Mouse (Mus musculus): Measurements from ENCODE around the gene Tfpi.

DNA sequence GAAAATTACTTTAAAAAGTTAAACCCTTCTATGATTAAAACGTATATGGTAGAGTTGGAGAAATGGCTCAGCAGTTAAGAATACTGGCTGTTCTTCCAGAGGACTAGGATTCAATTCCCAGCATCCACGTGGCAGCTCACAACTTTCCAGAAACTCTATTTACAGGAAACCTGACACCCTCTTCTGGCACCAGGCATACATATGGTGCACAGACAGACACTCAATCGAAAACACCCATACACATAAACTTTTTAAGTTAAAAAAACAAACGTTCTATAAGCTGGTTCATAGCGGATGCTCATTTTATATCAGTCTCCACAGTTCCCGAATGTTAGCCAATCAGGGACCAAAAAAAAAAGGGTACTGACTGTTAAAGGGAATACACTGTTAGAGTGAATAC is 49.2 kb upstream of the Tfpi start:
- TF ChIP-seq POLR2A (IDR thresholded peaks at IDR 0.05; ENCODE audit: borderline replicate concordance, control insufficient read depth, low read depth, low read length): no peak
- no peak for TF ChIP-seq CTCF (IDR thresholded peaks at IDR 0.05; ENCODE audit: control insufficient read depth, insufficient read depth, low read length)

All from bone marrow, adult 2 months (tissue).